Mouse (Mus musculus): ENCODE measurements at regions not wholly inside any gene's neighbourhood (a gene's known extent, or its start where the extent isn't known, plus 50 kb on each side); places are given as distances from the start of the nearest gene placed in this dataset.

DNA sequence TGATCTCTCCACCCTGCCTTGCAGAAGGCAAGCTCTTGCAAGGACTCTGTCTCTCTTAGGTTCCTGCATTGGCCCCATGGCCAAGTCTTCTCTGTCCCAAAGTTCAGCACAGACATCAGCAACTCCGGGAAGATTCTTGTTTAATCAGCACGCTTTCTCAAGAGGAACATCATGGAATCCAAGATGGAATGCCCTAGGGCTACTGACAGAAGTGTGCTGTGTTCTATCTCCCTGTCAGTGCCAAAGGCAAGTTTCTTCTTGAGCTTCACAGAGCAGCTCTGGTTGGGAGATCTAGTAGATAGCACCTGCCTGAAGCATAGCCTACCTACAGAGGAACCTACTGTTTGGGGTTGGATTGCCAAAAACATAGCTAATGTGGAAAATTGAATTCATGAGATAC lies 189.9 kb downstream of the Gm19410 start:
- TF ChIP-seq GATA1 (IDR thresholded peaks at IDR 0.05; ENCODE audit: borderline replicate concordance, low read length) (no peak), FLI1 (IDR thresholded peaks at IDR 0.05; ENCODE audit: low read length) (no peak)
